Mouse (Mus musculus) liver, postnatal 0 days (tissue): ENCODE data around the gene Fcamr. TPM values are rescaled to one million over a fixed set of nuclear protein-coding genes. Genes with fewer than 3 reads are reported as not detected.

Source experiments
- ATAC-seq: fragments of 200-750 bp; cut with Nextera tagmentation; 2 replicates; pipeline ENCODE4 v1.8.0; 2017; ENCODE audit warnings: mild to moderate bottlenecking, moderate library complexity
- DNase-seq: peaks from one replicate; pipeline ENCODE4 v3.0.0-alpha.2; 2016
- H3K27ac ChIP-seq: fragments of 300-500 bp; sonication (generic); 2 replicates; pipeline ENCODE4 v1.5.1; 2014; ENCODE audit warnings: antibody characterized with exemption, moderate library complexity, mild to moderate bottlenecking, low read depth
- H3K27me3 ChIP-seq: fragments of 300-500 bp; sonication (generic); 2 replicates; pipeline ENCODE4 v1.6.1; 2014; ENCODE audit warnings: low read length, control low read depth, mixed read lengths; ENCODE audit not compliant: insufficient read depth
- H3K36me3 ChIP-seq: fragments of 300-500 bp; sonication (generic); replicated peaks from 2 replicates; pipeline ENCODE4 v1.6.1; 2014; ENCODE audit warnings: mild to moderate bottlenecking, control low read depth, low read length, moderate library complexity, mixed read lengths; ENCODE audit not compliant: insufficient read depth
- H3K4me1 ChIP-seq: fragments of 300-500 bp; sonication (generic); 2 replicates; pipeline ENCODE4 v1.6.1; 2014; ENCODE audit warnings: antibody characterized with exemption, mild to moderate bottlenecking, control low read depth; ENCODE audit not compliant: insufficient read depth
- H3K4me2 ChIP-seq: fragments of 300-500 bp; sonication (generic); 2 replicates; pipeline ENCODE4 v1.6.1; 2014; ENCODE audit warnings: low read depth, mild to moderate bottlenecking, low read length, moderate library complexity, mixed read lengths
- H3K4me3 ChIP-seq: fragments of 300-500 bp; sonication (generic); 2 replicates; pipeline ENCODE4 v1.5.1; 2014; ENCODE audit warnings: low read depth, low read length
- H3K9ac ChIP-seq: fragments of 300-500 bp; sonication (generic); replicated peaks from 2 replicates; pipeline ENCODE4 v1.6.1; 2014; ENCODE audit warnings: mild to moderate bottlenecking, moderate library complexity
- H3K9me3 ChIP-seq: fragments of 300-500 bp; sonication (generic); 2 replicates; pipeline ENCODE4 v1.6.1; 2016; ENCODE audit warnings: mild to moderate bottlenecking, control low read depth, low read length, mixed read lengths
- CTCF ChIP-seq: sonication (generic); IDR thresholded peaks from 2 replicates; pipeline ENCODE4 v1.5.1; 2016; ENCODE audit warnings: antibody characterized with exemption, low read depth
- EP300 ChIP-seq: IDR thresholded peaks from 2 replicates; pipeline ENCODE4 v1.6.1; 2016; ENCODE audit warnings: antibody characterized with exemption, low read depth, mild to moderate bottlenecking
- WGBS: fragments of 180-500 bp; shearing (Covaris S2); extraction: QIAGEN DNeasy Blood & Tissue Kit; methylation state at CpG from one replicate; pipeline ENCODE4 v1.1.7; 2014; ENCODE audit not compliant: insufficient replicate concordance; 5-methylcytosine and 5-hydroxymethylcytosine counted together
- polyA plus RNA-seq: library from polyadenylated mRNA; unstranded; fragments of >200 nt; fragmentation: Nextera tagmentation; extraction: Ambion mirVana; gene quantifications from 2 replicates; pipeline ENCODE4 v1.2.1, GENCODE M21; 2015

Fcamr gene
- polyA plus RNA-seq, 1 experiment from 2014 or later = not detected

- Histone ChIP-seq H3K36me3 (no peaks in the 10 kb centered on the region), H3K4me2 (no peak overlapping the region), H3K9me3 (no peaks in the 10 kb centered on the region), H3K9ac (no peak overlapping the region), H3K4me1 (peaks cover 4% of the 10 kb centered on the region; the same call in 1 of the 2 replicates), H3K27me3 (no peaks in the 10 kb centered on the region), H3K4me3 (no peak overlapping the region), H3K27ac (no peak overlapping the region)
- DNase-seq (no peak), ATAC-seq (no peak)
- no peak for TF ChIP-seq EP300
- TF ChIP-seq CTCF = no peak
- 67% methylated on average over 4 of the region's 4 CpGs for WGBS
These were observed 28.0 kb downstream of the Fcamr start for GRCm38 (mm10) chr1:130828656-130829055.

GRCm38 (mm10) chr1:130829906-130830830 is 29.5 kb downstream of the Fcamr start:
- DNase-seq (no peak), ATAC-seq (no peak)
- Histone ChIP-seq H3K4me1 (peaks cover 4% of the 10 kb centered on the region; the same call in 1 of the 2 replicates), H3K9ac (no peak overlapping the region), H3K9me3 (no peaks in the 10 kb centered on the region), H3K4me3 (no peak overlapping the region), H3K27me3 (no peaks in the 10 kb centered on the region), H3K36me3 (no peaks in the 10 kb centered on the region), H3K27ac (no peak overlapping the region), H3K4me2 (no peak overlapping the region)
- 54% methylated on average over 8 of the region's 8 CpGs for WGBS
- TF ChIP-seq CTCF (no peak), EP300 (no peak)

GRCm38 (mm10) chr1:130832230-130833149 is 31.8 kb downstream of the Fcamr start:
- Histone ChIP-seq H3K4me1 (peaks cover 4% of the 10 kb centered on the region; the same call in 1 of the 2 replicates), H3K9me3 (no peaks in the 10 kb centered on the region), H3K9ac (no peak overlapping the region), H3K4me2 (no peak overlapping the region), H3K27me3 (no peaks in the 10 kb centered on the region), H3K4me3 (no peak overlapping the region), H3K36me3 (no peaks in the 10 kb centered on the region), H3K27ac (no peak overlapping the region)
- 60% methylated on average over 5 of the region's 5 CpGs for WGBS
- TF ChIP-seq CTCF = no peak
- no peak for TF ChIP-seq EP300
- DNase-seq (no peak), ATAC-seq (no peak)

DNA sequence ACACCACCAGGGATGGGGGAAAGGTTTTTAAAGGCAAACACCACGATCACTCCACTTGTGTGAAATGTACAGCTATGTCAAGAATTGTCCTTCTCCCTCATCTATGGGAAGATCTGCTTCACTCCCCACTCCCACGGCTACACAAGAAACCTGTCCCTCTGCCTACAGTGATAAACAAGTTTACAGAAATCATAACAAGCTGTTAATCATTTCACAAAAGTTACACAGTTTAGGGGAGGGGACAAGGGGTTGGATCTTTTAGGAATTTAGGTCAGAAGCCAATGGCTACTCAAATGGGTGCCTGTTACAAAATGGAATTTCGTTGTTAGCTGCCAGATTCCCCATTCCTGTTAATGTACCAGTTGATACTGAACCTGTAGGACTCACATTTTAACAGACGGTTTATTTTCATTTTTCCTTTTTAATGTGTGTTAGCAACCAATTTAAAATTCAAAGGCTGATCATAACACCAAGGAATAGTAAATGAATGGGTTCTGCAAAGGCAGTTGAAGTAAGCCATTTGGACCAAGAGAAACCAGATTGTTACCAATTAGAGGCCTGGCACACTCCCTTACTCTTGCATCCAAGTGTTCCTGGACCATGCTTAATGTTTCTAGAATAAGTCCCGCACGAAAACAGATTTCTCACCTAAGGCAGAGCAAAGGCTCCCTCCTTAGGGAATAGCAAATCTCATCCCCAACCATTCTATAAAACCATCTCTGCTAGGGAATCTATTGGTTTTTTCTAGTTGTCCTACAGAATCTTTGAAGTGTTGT is 34.6 kb downstream of the Fcamr start:
- TF ChIP-seq EP300 = peak; percentile 47; the same call in 1 of the 2 replicates
- no peak for TF ChIP-seq CTCF
- Histone ChIP-seq H3K4me1 (peaks cover 7% of the 10 kb centered on the region), H3K27me3 (no peaks in the 10 kb centered on the region), H3K36me3 (no peaks in the 10 kb centered on the region), H3K4me3 (no peak overlapping the region), H3K4me2 (no peak overlapping the region), H3K9me3 (no peaks in the 10 kb centered on the region), H3K27ac (peak overlapping the region; percentile 82), H3K9ac (no peak overlapping the region)
- ATAC-seq (peak; percentile 94), DNase-seq (no peak)
- WGBS = 71% methylated on average over 6 of the region's 6 CpGs

- WGBS = 38% methylated on average over 6 of the region's 6 CpGs
- H3K27me3 ChIP-seq = no peaks in the 10 kb centered on the region
- H3K9me3 ChIP-seq = no peaks in the 10 kb centered on the region
- DNase-seq (no peak), ATAC-seq (no peak)
- H3K9ac ChIP-seq = no peak overlapping the region
- H3K4me1 ChIP-seq = peaks cover 3% of the 10 kb centered on the region
- no peak overlapping the region for H3K4me3 ChIP-seq
- H3K4me2 ChIP-seq = no peak overlapping the region
- H3K27ac ChIP-seq = no peak overlapping the region
- H3K36me3 ChIP-seq = no peaks in the 10 kb centered on the region
- TF ChIP-seq EP300 (no peak), CTCF (peak; percentile 62)
These were observed 37.6 kb downstream of the Fcamr start for GRCm38 (mm10) chr1:130838288-130838687.
